Mouse (Mus musculus) heart, postnatal 4 days (tissue): ENCODE measurements around the gene Srsf6. TPM values are rescaled to one million over a fixed set of nuclear protein-coding genes. Genes with fewer than 3 reads are reported as not detected.
A peak's percentile ranks its signal among the peaks of the same experiment; 100 is the strongest.
"Not testable (repeated sequence)": the region's sequence is repeated elsewhere in the genome, so short reads cannot be mapped to it uniquely, and the experiment has no call there.

Experiments
- DNase-seq: peaks from one replicate; pipeline ENCODE4 v3.0.0; 2021
- total RNA-seq, 2 experiments: library from RNA; stranded (reverse); gene quantifications; 2 replicates each; pipeline ENCODE4 v1.2.3; 2021

The Srsf6 gene
- 100 to 1,000 TPM; 175 to 176 TPM for total RNA-seq

GRCm38 (mm10) chr2:162931123-162931673, at the start of gene Srsf6:
Gene Srsf6, plus strand, starts transcription at chr2:162931528.
- DNase-seq, result peak; percentile 90

GRCm38 (mm10) chr2:162884101-162884500, 47.2 kb upstream of the Srsf6 start:
- no peak for DNase-seq

GRCm38 (mm10) chr2:162887121-162887520, 44.2 kb upstream of the Srsf6 start:
- no peak for DNase-seq

GRCm38 (mm10) chr2:162888677-162889076, 42.7 kb upstream of the Srsf6 start:
- DNase-seq, result no peak

- DNase-seq, result no peak
Measured at GRCm38 (mm10) chr2:162889191-162889590, 42.1 kb upstream of the Srsf6 start.

- DNase-seq, result no peak
Measured at GRCm38 (mm10) chr2:162889731-162890130, 41.6 kb upstream of the Srsf6 start.

GRCm38 (mm10) chr2:162892979-162893378, 38.3 kb upstream of the Srsf6 start:
- not testable (repeated sequence) for DNase-seq

GRCm38 (mm10) chr2:162899256-162899655, 32.1 kb upstream of the Srsf6 start:
- not testable (repeated sequence) for DNase-seq

- no peak for DNase-seq
Measured at GRCm38 (mm10) chr2:162899880-162900589, 31.3 kb upstream of the Srsf6 start.

- DNase-seq, result no peak
Measured at GRCm38 (mm10) chr2:162900590-162900916, 30.8 kb upstream of the Srsf6 start.

GRCm38 (mm10) chr2:162905902-162906301, 25.4 kb upstream of the Srsf6 start:
- DNase-seq, result no peak

- DNase-seq, result no peak
Measured at GRCm38 (mm10) chr2:162908052-162908491, 23.3 kb upstream of the Srsf6 start.

- DNase-seq, result no peak
Measured at GRCm38 (mm10) chr2:162914040-162914439, 17.3 kb upstream of the Srsf6 start.

- no peak for DNase-seq
Measured at GRCm38 (mm10) chr2:162914519-162914918, 16.8 kb upstream of the Srsf6 start.

GRCm38 (mm10) chr2:162919926-162920325, 11.4 kb upstream of the Srsf6 start:
- DNase-seq, result no peak

- DNase-seq, result peak; percentile 54
Measured at GRCm38 (mm10) chr2:162922183-162922582, 9.1 kb upstream of the Srsf6 start.

GRCm38 (mm10) chr2:162922834-162923233, 8.5 kb upstream of the Srsf6 start:
- no peak for DNase-seq

GRCm38 (mm10) chr2:162924126-162924525, 7.2 kb upstream of the Srsf6 start:
- no peak for DNase-seq

- no peak for DNase-seq
Measured at GRCm38 (mm10) chr2:162927918-162928585, 3.3 kb upstream of the Srsf6 start.

GRCm38 (mm10) chr2:162929704-162930103, 1.6 kb upstream of the Srsf6 start:
- no peak for DNase-seq

- no peak for DNase-seq
Measured at GRCm38 (mm10) chr2:162930516-162931122, 709 bp upstream of the Srsf6 start.

- DNase-seq, result peak; percentile 66
Measured at GRCm38 (mm10) chr2:162931674-162932650, 634 bp downstream of the Srsf6 start.
